Mouse (Mus musculus): ENCODE data around the gene Celf1.
"Not testable (repeated sequence)": the region's sequence is repeated elsewhere in the genome, so short reads cannot be mapped to it uniquely, and the experiment has no call there.

Gene Celf1

DNA sequence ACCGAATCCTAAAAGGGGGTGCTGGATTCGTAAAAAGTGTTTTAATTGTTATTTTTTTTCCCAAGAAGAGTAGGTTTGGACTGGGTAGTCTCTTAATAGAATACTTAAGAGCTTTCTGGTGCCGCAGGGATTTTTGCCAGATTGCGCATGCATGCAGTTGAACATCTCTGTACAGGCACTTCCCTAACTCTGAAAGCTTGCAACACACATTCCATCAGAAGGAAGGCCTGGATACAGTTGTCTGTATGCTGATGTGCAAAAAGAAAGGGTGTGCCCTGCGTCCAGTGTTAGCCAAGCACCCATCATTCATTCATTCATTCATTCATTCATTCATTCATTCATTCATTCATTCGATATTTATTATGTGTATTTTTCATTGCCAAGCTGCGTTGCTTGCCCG lies 432 bp upstream of the Celf1 start:
- peak; percentile 15 for DNase-seq (ENCODE audit: low spot score)

DNA sequence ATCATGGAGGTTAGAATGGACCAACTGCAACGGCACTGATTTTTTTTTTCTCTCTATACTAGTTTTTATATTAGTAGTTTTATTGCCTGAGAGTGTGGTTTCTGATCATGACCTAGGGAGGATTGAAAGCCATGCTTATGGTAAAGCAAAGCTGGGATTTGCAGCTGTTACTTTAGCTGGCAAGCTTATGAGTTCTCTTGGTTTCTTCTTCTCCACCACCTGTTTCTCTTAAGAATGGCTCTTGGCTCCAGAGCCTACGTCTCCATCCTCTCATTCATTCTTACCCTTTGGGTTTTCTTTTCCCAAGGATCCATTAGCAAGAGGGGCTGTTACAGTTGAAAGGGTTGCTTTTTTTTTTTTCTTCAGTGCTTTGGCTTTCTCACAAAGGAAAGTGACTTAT lies 1.6 kb downstream of the Celf1 start:
- DNase-seq (ENCODE audit: low spot score): no peak

DNA sequence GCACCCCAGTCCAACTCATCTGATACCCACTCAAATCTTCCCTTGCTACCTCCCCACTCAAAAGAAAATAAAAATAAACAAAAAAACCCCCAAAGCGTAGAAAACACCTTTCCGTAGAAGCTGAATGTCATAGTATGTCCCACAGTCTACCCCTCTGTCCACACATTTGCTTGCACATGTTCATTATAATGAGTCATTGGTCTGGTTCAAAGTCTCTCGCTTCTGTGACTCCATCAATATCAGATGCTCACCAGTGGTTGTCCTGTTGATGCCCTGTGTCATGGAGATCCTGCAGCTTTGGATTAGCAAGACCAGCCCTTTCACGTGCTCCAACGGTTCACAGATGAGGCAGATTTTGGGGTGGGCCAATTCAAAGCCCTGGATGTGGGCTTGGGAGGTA lies 10.0 kb downstream of the Celf1 start:
- no peak for DNase-seq (ENCODE audit: low spot score)

DNA sequence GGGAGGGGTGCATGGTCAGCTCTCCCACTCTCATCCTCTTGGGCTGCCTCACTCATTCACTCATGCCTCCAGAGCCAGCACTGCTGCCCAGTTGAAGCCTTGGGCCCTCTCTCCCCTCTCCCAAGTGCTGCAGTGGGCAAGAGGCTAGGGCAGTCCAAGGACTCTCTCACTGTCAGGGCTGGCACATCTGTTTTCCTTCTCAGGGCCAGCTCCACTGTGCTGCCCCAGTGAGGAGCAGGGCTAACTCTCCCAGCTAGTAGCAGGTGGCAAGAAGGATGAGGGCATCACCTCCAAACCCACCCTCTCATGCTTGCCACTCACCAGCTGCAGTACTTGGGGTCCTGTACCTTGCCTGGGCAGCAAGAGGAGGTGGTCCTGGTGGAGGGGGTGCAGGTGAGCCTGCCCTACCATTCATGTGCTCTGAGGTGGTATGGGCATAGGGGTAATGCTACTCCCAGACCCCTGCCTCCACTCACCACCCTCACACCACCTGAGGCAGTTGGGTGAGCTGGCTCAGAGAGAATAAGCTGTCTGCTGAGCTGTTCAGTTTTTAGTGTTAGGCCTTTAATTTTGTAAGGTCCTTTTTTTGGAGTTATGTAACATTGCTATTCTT lies 10.5 kb downstream of the Celf1 start:
- DNase-seq (ENCODE audit: low spot score): no peak

DNA sequence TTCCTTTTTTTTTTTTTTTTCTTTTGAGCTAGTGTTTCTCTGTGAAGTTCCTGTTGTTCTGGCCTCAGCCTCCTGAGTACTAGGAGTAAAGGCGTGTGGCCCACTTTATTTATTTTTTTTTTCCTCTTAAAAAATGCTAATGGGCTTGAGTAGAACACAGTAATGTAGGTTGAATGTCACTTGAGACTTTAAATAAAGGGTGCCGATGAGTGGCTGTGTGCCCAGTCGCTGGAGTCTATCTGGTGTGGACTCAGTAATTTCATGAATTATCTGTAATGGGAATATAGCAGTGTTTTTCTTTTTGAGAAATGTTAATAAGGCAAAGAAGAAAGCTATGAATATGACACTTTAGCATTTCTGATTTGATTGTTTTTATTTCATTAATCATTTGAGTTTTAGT lies 13.3 kb downstream of the Celf1 start:
- no peak for DNase-seq (ENCODE audit: low spot score)

DNA sequence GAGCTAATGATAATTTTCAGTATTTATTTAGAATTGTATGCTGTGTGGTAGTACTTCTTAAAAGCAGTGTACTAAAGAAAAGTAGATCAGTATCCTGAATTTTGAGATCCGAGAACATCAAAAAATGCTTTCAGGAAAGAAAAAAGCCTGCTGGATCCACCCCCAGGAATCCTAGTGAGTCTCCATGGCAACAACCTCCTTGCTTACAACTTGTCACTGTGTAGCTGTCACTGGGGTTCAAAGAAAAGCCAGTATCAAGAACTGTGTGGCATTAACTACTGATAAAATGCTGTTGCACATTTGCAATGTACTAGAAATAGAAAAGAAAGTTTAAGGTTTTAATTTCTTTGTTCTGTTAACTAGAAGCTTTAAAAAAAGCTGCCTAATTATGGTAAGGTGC lies 15.9 kb downstream of the Celf1 start:
- no peak for DNase-seq (ENCODE audit: low spot score)

DNA sequence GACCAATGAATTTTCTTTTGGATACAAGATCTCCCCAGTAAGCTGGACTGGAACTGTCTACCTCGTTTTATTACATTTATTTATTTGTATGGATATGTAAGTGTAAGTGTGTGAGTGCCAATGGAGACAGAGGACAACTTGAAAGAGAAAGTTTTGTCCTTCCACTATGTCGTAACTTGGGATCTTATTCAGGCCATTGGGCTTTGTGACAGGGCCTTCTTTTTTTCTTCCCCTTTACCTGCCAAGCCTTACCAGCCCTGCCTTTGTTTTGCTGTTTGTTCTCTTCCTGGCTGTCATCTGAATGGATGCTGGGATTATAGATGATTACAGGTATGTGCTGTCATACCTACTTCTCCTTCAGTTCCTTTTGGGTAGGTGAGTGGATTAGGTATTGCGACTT lies 18.7 kb downstream of the Celf1 start:
- no peak for DNase-seq (ENCODE audit: low spot score)

DNA sequence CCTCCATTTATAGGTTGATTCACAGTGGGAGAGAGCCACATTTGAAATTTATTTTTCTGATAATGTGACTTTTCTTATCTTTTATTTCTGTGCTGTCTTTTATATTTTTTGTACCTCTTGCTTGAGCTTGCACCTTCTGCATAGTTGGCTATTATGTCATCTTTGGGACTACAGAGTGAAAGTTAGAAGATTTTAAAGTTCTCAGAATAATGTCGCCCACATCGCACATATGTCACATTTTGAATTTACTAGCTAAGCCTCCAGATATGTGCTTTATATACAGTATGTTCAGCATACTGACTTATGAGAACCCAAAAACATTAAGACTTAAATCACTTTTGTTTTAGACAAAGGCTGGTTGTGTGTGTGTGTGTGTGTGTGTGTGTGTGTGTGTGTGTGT lies 19.8 kb downstream of the Celf1 start:
- DNase-seq (ENCODE audit: low spot score): no peak

DNA sequence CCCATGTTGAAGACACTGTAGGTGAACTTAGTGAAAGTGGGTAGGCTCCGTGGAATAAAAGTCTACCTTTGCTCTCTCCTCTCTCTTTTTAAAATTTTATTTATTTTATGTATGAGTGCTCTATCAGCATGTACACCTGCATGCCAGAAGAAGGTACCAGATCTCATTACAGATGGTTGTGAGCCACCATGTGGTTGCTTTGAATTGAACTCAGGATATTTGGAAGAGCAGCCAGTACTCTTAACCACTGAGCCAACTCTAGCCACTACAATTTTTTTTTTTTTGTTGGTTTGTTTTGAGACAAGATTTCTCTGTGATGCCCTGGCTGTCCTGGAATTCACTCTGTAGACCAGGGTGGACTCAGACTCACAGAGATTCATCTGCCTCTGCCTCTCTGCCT lies 23.1 kb downstream of the Celf1 start:
- no peak for DNase-seq (ENCODE audit: low spot score)

DNA sequence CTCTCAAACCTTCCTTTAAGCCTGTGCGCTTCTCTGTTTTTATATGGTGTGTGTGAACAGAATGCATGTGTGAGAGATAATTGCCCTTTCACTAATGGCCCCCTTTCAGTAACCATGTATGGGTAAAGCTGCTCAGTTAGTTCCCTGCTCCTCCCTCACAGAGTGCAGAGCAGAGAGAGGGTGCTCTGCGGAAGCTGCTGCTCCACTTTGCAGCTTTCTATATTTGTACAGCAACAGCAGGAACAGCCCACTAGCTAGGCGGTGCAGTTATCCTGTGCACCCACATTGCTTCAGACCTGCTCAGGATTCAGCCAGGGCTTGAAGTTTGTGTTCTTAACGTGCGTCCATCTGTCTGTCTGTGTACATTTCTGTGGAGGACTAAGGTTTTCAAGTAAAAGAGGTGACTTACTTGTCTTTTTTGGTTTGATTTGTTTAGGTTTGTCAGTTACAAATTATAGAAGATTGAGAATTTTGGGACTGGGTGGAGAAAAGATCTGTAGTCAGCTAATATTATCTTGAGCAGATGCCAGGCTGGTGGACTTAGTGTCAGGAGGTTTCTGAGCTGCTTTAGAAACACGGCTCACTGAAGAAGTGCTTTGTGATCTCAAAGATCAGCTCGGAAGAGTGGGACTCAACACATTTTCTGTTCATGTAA lies 24.8 kb downstream of the Celf1 start:
- peak; percentile 24 for DNase-seq (ENCODE audit: low spot score)

DNA sequence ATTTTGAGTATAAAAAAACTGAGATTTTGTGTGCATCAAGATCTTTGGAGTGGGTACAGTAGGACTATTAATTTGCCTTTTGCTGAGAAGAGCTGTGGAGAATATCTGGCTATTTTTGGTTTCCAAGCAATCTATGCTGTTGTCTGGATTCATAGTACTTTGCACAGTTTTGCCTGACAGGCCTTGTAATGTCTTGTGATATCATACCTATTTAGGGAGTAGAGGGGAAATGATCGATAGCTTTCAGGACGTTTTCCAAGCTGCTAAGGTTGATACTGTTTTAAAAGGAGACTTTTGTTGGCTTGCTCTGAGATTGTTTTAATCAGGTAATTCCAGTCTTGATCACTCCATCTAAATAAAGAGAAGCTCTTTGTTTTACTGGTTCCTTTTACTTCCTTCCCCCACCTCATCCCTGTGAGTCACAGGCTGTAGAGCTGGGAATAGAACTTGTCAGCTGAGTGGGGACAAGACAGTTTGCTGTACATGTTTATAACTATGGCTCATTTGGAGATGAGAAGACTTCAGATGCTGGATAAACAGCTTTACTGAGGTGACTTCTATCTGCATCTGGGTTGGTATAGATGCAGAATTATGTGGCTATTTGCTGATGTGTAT lies 25.4 kb downstream of the Celf1 start:
- peak; percentile 14 for DNase-seq (ENCODE audit: low spot score)

DNA sequence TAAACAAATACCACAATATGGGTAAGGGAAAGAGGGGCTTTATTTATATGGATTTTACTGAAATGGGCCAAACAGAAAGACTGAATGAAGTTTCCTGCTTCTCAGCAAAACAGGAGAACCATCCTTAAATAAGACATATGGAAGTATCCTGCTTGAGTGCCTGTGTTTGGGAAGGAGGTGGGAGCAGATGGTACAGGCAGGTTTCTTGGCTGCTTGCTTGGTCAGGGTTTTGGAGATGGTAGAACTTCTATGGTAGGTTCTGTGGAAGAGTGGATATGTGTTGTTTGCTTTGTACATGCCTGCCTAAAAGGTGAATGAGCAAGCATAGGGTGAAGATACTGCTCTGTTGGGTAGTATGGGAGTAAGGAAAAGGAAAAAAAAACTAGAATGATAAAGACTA lies 30.4 kb downstream of the Celf1 start:
- no peak for DNase-seq (ENCODE audit: low spot score)

DNA sequence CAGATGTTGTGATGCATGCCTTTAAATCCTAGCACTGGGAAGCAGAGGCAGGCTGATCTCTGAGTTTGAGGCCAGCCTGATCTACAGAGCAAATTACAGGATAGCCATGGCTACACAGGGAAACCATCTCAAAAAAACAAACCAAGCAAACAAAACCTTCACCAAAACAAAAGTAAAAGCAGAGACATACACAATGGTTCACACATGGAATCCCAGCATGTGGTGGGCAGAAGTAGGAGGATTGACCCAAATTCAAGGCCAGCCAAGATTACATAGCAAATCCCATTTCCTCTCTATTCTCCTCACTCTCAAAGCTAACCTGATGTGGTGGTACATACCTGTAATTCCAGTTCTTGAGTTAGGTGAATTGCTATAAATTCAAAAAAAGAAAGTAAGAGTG lies 33.9 kb downstream of the Celf1 start:
- DNase-seq (ENCODE audit: low spot score): no peak

DNA sequence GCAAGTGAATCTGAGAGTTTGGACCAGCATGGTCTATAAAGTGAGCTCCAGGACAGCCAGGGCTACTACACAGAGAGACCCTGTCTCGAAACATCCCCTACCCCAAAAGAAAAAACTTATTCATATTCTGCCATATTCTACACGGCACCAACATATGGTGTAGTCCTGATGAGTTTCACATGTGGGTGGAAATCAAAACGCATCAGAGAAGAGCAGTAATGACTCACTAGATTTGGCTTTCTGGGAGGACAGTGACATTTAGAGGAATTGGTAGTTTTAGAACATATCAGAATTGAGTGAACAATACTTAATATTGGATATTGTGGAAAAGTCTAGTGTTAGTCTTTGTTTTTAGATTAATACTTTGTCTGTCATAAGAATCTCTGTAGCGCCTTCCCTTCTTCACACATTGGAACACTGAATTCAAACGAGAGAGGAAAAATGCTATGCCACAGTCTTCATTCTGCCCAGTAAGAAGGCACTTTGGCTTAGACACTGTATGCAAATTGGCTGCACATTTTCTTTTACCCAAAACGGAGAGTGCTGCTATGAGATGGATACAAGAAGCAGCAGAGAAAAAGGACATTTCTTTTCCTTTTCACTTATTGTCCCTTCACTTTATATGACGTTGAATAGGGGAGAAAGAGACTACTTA lies 35.1 kb downstream of the Celf1 start:
- no peak for DNase-seq (ENCODE audit: low spot score)

DNA sequence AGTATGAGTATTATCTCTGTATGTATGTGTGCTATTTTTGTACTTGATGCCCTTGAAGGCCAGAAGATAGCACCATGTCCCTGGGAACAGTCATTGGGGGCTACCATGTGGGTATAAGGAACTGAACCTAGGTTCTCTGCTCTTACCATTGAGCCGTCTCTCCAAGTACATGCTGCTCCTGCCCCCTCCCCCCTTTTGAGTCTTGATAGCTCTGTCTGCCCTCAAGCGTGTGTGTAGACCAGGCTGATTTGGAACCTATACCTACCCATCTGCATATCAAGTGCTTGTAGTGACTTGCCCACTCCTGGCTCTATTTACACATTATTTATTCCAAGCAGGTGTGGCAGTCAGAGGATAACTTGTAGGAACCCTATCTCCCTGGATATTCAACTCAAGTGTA lies 36.4 kb downstream of the Celf1 start:
- DNase-seq (ENCODE audit: low spot score): no peak

DNA sequence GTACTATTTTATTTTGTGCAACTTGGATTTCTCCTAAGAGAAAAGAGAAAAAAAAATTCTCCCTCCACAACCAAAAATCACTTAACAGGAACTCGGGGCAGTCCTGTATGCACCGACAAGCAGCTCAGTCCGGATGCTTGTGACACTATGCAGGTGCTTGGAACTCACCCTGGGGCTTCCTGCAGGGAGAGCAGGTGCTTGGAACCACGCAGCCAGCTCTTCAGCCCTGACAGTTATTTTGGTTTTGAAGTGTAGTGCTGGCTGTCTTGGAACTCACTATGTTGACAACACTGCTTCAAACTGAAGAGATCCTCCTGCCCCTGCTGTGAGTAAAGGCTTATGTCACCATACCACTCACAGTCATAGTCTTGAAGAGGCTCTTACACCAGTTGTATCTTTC lies 37.1 kb downstream of the Celf1 start:
- DNase-seq (ENCODE audit: low spot score): no peak

DNA sequence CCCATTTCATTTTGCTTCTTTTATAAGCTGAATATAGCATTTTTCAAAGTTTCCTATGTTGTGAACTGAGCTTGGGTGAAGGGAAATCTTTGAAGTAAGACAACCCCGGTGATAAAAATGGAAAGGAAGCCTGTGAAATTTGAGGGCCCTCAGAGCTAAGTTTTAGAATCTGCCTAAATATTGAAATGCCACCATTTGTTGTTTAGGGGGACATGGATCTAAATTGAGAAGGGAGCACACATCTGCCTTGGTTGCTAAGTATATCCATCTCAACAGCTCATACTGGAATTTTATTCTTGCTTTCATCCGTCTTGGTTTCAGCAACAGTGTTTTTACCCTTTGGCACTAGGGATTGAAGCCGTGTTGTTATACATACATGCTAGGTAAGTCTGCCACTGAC lies 45.9 kb downstream of the Celf1 start:
- no peak for DNase-seq (ENCODE audit: low spot score)

DNA sequence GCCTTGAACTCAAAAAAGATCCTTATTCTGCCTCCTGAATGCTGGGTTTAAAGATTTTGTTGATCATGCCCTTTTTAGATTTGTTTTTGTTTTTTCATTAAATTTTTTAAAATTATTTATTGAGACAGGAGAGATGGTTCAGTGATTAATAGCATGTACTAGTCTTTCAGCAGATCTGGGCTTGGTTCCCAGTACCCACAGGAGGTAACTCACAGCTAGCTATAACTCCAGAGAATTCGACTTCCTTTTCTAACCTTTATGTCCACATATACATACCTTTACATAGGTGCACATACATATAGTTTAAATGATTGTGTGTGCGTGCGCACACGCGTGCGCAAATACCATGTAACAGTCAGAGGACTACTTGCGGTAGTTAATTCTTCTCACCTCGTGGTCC lies 68.4 kb downstream of the Celf1 start:
- DNase-seq (ENCODE audit: low spot score): no peak

DNA sequence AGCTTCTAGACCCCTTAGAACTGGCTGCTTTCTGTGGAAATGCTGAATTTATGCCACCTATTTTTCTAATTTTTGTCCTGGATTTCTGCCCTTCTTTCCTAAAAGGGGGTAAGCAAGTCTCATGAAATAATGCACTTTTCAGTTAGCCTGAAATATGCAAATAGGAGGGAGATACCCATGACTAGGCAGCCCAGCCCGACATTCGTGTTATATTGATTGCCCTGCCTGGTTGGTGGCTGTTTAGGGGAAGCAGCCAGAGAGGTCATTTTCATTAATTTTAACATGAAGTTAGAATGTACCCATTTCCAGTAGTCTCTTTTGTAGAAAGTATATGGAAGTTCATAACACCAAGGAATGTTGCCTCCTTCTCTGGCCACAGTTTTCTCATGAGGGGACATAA lies 73.7 kb downstream of the Celf1 start:
- no peak for DNase-seq (ENCODE audit: low spot score)

DNA sequence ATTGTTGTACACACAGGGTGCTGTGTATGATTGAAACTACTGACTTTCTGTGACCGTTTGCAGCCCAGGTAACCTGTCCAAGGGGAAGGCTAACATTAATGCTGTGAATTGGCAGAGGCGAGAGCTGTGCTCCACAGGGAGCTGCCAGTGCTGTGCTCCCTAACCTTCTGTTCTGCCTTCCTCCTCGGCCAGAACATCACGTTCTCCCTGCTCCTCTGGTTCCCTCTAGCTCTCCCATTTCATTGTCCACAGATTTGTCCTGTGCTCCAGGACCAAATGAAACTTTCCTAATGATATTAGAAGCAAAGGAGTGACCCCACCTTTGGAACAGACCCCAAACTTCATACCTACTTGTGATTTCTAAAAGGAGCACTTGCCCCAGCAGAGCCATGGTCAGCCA lies 75.2 kb downstream of the Celf1 start:
- no peak for DNase-seq (ENCODE audit: low spot score)

DNA sequence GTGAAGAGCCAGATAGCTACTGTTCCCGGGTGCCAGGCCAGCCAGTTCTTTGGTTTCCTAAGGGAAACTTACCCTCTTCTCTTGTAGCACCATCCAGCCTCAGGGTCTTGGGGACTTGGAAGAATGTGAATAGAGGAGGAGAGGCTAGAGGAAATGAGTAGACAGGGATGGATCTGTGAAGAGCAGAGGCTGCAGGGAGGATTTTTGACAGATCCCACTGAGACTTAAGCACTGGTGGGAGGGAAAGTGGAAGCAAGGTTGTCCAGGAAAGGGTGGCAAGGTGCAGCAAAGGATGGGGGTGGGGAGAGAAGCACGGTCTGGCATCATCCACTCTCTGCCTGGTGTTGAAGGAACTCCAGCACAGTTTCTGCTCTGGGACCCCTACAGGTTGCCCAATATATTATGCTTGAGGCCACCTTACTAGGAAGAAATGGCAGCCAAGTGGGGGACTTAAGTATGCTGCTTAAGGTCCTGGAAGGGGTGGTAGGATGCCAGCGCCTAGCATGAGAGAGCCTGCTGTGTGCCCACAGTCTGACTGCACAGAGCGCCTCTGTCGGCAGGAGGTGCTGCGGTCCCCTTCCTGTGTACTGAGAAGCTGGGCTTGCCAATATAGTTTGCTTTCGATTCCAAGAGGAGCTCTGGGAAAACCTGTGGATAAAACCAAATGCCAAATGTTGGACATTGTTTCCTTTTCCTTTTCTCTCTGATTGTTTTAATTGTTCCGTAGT lies 78.0 kb downstream of the Celf1 start:
- no peak for DNase-seq (ENCODE audit: low spot score)

DNA sequence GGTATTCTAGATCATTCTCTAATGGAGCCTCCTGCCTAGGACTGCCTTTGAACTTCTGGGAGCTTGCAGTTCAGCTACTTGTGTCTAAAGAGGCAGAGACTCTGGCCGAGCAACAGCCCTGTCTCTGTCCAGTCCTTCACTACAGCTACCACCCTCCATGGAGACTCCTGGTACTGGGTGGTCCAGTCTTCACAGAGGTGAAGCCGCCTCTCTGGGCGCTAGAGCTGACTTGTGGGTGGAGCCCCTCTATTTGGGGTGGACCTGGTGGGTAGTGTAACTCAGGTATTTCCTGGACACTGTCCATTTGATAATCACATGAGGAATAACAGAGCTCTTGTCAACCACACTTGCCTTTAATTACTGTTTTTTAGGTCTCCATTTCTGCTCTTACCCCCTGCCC lies 79.7 kb downstream of the Celf1 start:
- DNase-seq (ENCODE audit: low spot score): no peak

DNA sequence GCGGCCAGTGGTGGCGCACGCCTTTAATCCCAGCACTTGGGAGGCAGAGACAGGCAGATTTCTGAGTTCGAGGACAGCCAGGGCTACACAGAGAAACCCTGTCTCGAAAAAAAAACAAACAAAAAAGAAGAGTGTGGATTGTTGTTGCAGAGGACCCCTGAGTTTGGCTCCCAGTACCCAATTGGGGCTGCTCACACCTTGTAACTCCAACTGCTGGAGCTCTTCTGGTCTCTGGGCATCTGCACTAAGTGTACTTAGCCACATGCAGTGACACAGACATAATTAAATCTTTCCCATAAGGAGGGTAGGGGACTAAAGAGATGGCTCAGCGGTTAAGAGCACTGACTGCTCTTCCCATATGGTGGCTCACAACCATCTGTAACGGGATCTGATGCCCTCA lies 82.1 kb downstream of the Celf1 start:
- DNase-seq (ENCODE audit: low spot score): not testable (repeated sequence)
